Mouse (Mus musculus) midbrain, embryonic 14.5 days (tissue): ENCODE data around the gene Slc39a11. TPM values are rescaled to one million over a fixed set of nuclear protein-coding genes. Genes with fewer than 3 reads are reported as not detected.

Experiments
- ATAC-seq: fragments of 200-750 bp; cut with Nextera tagmentation; 2 replicates; pipeline ENCODE4 v1.8.0; 2017; ENCODE audit warnings: moderate number of reproducible peaks, moderate library complexity; ENCODE audit not compliant: low FRiP score, low TSS enrichment
- DNase-seq: peaks from one replicate; pipeline ENCODE4 v3.0.0-alpha.2; 2015
- H3K27ac ChIP-seq: fragments of 300-500 bp; sonication (generic); replicated peaks from 2 replicates; pipeline ENCODE4 v1.5.1; 2014; ENCODE audit warnings: mild to moderate bottlenecking, low read depth, low read length, moderate library complexity
- H3K27me3 ChIP-seq: fragments of 300-500 bp; sonication (generic); 2 replicates; pipeline ENCODE4 v1.6.1; 2014; ENCODE audit warnings: low read length, control low read depth, mixed read lengths; ENCODE audit not compliant: control insufficient read depth, insufficient read depth
- H3K36me3 ChIP-seq: fragments of 300-500 bp; sonication (generic); 2 replicates; pipeline ENCODE4 v1.6.1; 2014; ENCODE audit warnings: low read length, control low read depth; ENCODE audit not compliant: control insufficient read depth, insufficient read depth
- H3K4me1 ChIP-seq: fragments of 300-500 bp; sonication (generic); 2 replicates; pipeline ENCODE4 v1.6.1; 2014; ENCODE audit warnings: mild to moderate bottlenecking, antibody characterized with exemption, low read length, control low read depth; ENCODE audit not compliant: control insufficient read depth, insufficient read depth
- H3K4me2 ChIP-seq: fragments of 300-500 bp; sonication (generic); 2 replicates; pipeline ENCODE4 v1.6.1; 2014; ENCODE audit warnings: mild to moderate bottlenecking, low read length, moderate library complexity
- H3K4me3 ChIP-seq: fragments of 300-500 bp; sonication (generic); replicated peaks from 2 replicates; pipeline ENCODE4 v1.5.1; 2014; ENCODE audit warnings: low read depth, low read length
- H3K9ac ChIP-seq: fragments of 300-500 bp; sonication (generic); replicated peaks from 2 replicates; pipeline ENCODE4 v1.6.1; 2014; ENCODE audit warnings: mild to moderate bottlenecking, low read length, moderate library complexity
- H3K9me3 ChIP-seq: fragments of 300-500 bp; sonication (generic); 2 replicates; pipeline ENCODE4 v1.6.1; 2016; ENCODE audit warnings: low read length, control low read depth, mixed read lengths; ENCODE audit not compliant: control insufficient read depth
- WGBS: fragments of 180-500 bp; shearing (Covaris S2); extraction: QIAGEN DNeasy Blood & Tissue Kit; methylation state at CpG from one replicate; pipeline ENCODE4 v1.1.7; 2014; 5-methylcytosine and 5-hydroxymethylcytosine counted together
- polyA plus RNA-seq: library from polyadenylated mRNA; unstranded; fragments of >200 nt; fragmentation: Nextera tagmentation; extraction: Ambion mirVana; gene quantifications from 2 replicates; pipeline ENCODE4 v1.2.1, GENCODE M21; 2014

The Slc39a11 gene
- polyA plus RNA-seq, 1 experiment from 2014 or later, result 31.1 TPM

DNA sequence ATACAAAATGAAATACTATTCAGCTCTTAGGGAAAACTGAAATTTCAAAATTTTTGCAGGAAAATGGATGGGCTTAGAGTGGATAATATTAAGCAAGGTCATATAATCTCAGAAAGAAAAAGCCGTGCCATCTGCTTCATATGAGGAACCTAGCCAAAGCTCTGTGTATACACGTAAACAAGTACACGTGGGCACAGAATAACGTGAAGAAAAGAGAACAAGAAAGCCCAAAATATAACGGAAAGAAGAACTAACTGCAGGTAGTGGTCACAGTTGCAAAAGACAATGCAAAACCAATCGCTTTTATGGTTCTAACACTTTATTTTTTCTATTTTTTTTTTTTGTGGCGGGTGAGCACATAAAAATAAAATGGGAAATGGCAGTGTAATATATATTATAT lies 446.9 kb downstream of the Slc39a11 start:
- Histone ChIP-seq H3K4me2 (no peak overlapping the region), H3K9ac (no peak overlapping the region), H3K4me3 (no peak overlapping the region), H3K4me1 (peaks cover 5% of the 10 kb centered on the region; the same call in 1 of the 2 replicates), H3K27ac (no peak overlapping the region), H3K27me3 (peaks cover 65% of the 10 kb centered on the region), H3K36me3 (no peaks in the 10 kb centered on the region), H3K9me3 (no peaks in the 10 kb centered on the region)
- DNase-seq, result no peak
- WGBS, result 92% methylated on average over 7 of the region's 7 CpGs
- no peak for ATAC-seq

- Histone ChIP-seq H3K36me3 (no peaks in the 10 kb centered on the region), H3K27ac (peak overlapping the region; percentile 78), H3K9ac (peak overlapping the region; percentile 81), H3K4me2 (peak overlapping the region; percentile 89), H3K9me3 (no peaks in the 10 kb centered on the region), H3K27me3 (peaks cover 53% of the 10 kb centered on the region; the same call in 1 of the 2 replicates), H3K4me1 (peaks cover 5% of the 10 kb centered on the region; the same call in 1 of the 2 replicates), H3K4me3 (peak overlapping the region; percentile 69)
- DNase-seq (peak; percentile 95), ATAC-seq (peak; percentile 88)
- WGBS, result under 1% methylated on average over 42 of the region's 42 CpGs
Measured at GRCm38 (mm10) chr11:113201470-113201997, 448.3 kb downstream of the Slc39a11 start.

DNA sequence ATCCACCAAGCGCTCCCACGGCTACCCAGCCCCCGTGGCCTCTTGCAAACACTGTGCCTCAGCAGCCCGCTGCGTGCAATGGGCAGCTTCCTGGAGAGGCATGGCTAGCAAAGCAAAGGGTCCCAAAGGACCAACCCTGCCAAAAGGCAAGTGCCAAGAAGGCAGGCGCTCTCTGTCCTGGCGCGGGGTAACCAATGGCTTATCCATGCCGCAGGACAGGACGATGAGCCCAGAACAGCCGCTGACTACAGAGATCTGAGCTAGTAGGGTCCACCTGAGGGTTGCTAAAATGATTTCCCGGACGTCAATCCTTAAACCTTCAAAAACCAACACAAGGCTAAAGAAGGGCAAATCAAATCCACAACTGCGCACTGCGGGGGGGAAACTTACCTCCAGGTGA lies 449.0 kb downstream of the Slc39a11 start:
- Histone ChIP-seq H3K4me2 (peak overlapping the region; percentile 89), H3K36me3 (no peaks in the 10 kb centered on the region), H3K9ac (peak overlapping the region; percentile 81), H3K27ac (peak overlapping the region; percentile 78; the same call in 1 of the 2 replicates), H3K4me1 (peaks cover 5% of the 10 kb centered on the region; the same call in 1 of the 2 replicates), H3K4me3 (peak overlapping the region; percentile 69), H3K9me3 (no peaks in the 10 kb centered on the region), H3K27me3 (peaks cover 46% of the 10 kb centered on the region; the same call in 1 of the 2 replicates)
- DNase-seq (peak; percentile 48), ATAC-seq (0 out of 2 replicates have a peak, but pooled peaks have one; percentile 32)
- 9% methylated on average over 15 of the region's 15 CpGs for WGBS

DNA sequence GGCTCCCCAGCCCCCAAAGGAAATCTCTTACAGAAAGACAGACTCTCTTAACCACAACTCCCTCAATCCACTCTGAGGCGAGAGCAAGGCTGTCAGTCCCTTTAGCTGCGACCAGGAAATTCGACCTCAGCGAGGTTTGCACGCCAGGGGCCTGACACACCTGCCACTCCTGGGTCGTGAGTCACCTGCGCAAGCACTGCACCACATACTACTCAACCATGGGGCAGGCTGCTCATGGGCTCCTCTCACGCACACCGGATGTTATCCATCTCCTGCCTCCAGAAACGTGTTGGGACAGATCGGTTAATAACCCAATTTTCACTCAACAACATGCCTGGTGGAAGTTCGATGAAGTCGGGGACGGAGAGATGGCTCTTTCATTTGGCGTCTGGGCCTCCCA lies 451.3 kb downstream of the Slc39a11 start:
- Histone ChIP-seq H3K9ac (no peak overlapping the region), H3K9me3 (no peaks in the 10 kb centered on the region), H3K27me3 (peaks cover 26% of the 10 kb centered on the region; the same call in 1 of the 2 replicates), H3K4me3 (no peak overlapping the region), H3K4me2 (peak overlapping the region; percentile 89), H3K27ac (no peak overlapping the region), H3K4me1 (peaks cover 5% of the 10 kb centered on the region; the same call in 1 of the 2 replicates), H3K36me3 (no peaks in the 10 kb centered on the region)
- 87% methylated on average over 15 of the region's 15 CpGs for WGBS
- ATAC-seq (no peak), DNase-seq (no peak)

DNA sequence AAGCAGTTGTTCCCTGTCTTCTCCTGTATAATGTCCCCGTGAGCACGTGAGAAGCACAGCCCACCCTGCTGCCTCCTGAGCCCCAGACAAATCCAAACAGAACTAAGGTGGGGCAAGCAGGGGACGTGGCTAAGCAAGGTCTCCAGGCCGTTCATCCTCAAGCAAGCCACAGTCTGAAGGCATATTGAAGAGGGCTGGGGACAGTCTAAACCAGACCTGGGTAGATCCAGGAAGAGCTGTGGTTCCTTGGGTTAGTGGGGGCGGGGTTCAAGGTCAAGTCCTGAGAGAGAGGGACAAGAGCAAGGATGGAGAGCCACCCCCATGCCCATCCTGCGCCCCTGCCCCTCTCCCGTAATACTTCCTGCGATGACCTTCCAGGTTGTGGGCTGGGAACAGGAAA lies 452.3 kb downstream of the Slc39a11 start:
- no peak overlapping the region for H3K27ac ChIP-seq
- peaks cover 5% of the 10 kb centered on the region; the same call in 1 of the 2 replicates for H3K4me1 ChIP-seq
- ATAC-seq (no peak), DNase-seq (no peak)
- H3K9me3 ChIP-seq, result no peaks in the 10 kb centered on the region
- H3K27me3 ChIP-seq, result peaks cover 23% of the 10 kb centered on the region; the same call in 1 of the 2 replicates
- H3K9ac ChIP-seq, result no peak overlapping the region
- no peak overlapping the region for H3K4me2 ChIP-seq
- WGBS, result 85% methylated on average over 8 of the region's 8 CpGs
- H3K36me3 ChIP-seq, result no peaks in the 10 kb centered on the region
- H3K4me3 ChIP-seq, result no peak overlapping the region

DNA sequence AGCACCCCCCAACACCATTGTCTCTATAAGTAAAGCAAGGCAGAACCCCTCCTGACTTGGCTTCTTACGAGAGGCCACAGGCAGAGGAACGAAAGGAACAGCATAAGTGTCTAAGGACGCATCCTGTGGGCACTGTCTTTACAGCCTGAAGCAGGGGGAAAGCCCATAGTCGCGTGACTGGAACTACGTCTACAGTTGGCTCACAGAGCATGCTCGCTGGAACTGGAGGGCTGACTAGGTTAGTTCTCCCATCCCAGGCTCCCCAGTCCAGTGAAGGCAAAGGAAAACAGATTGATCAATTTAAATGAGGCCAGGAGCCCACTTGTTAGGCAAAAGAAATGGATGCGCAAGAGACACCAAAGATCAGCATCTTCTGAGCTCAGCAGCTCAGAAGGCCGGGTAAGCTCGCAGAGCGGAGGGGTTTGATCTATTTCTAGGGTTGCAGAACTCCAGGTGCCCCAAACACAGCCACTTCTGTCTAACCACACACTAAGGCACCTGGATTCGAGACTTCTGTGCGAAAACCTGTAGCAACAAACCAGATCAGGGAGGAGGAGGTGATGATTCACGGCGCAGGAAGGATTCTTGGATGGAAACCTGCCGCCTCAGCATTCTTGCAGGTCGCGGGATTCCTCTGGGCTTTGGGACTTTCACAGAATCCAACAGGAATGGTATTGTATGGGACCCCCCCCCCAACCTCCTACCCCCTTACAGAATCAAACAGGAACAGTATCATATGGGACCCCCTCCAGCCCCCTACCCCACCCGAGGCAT lies 453.5 kb downstream of the Slc39a11 start:
- peaks cover 8% of the 10 kb centered on the region; the same call in 1 of the 2 replicates for H3K4me1 ChIP-seq
- 88% methylated on average over 19 of the region's 19 CpGs for WGBS
- DNase-seq, result no peak
- H3K27me3 ChIP-seq, result peaks cover 15% of the 10 kb centered on the region; the same call in 1 of the 2 replicates
- H3K36me3 ChIP-seq, result no peaks in the 10 kb centered on the region
- H3K4me2 ChIP-seq, result no peak overlapping the region
- ATAC-seq, result no peak
- H3K9me3 ChIP-seq, result no peaks in the 10 kb centered on the region
- no peak overlapping the region for H3K27ac ChIP-seq
- no peak overlapping the region for H3K4me3 ChIP-seq
- H3K9ac ChIP-seq, result no peak overlapping the region

Other genes starting within 250 kb of the Slc39a11 start
- 18.0 and 23.3 TPM in 2 replicates for gene Sstr2, start 30.7 kb downstream of the Slc39a11 start, polyA plus RNA-seq
- gene Cog1, start 910 bp downstream of the Slc39a11 start, polyA plus RNA-seq, result 35.2 and 40.1 TPM in 2 replicates
- 42.9 and 46.1 TPM in 2 replicates for gene Fam104a, start 34.1 kb upstream of the Slc39a11 start, polyA plus RNA-seq
- 25.5 and 28.8 TPM in 2 replicates for gene D11Wsu47e, start 34.3 kb upstream of the Slc39a11 start, polyA plus RNA-seq
- 0.26 and 0.47 TPM in 2 replicates for gene Cpsf4l, start 59.9 kb upstream of the Slc39a11 start, polyA plus RNA-seq
- 45.4 and 49.5 TPM in 2 replicates for gene Cdc42ep4, start 101.8 kb upstream of the Slc39a11 start, polyA plus RNA-seq